Mouse (Mus musculus) testis, adult 2 months (tissue): ENCODE data around the gene Chd3. TPM values are rescaled to one million over a fixed set of nuclear protein-coding genes. Genes with fewer than 3 reads are reported as not detected.

Experiments
- H3K27ac ChIP-seq: fragments of 200-500 bp; 2 replicates; pipeline ENCODE4 v1.5.1; 2012; ENCODE audit warnings: low read depth, low read length; ENCODE audit not compliant: control insufficient read depth, insufficient read depth
- H3K27me3 ChIP-seq: fragments of 200-500 bp; 2 replicates; pipeline ENCODE4 v1.6.1; 2012; ENCODE audit warnings: mild to moderate bottlenecking, low read length, moderate library complexity; ENCODE audit not compliant: control insufficient read depth, insufficient read depth
- H3K36me3 ChIP-seq: fragments of 200-500 bp; 2 replicates; pipeline ENCODE4 v1.6.1; 2012; ENCODE audit warnings: mild to moderate bottlenecking, low read length; ENCODE audit not compliant: control insufficient read depth, insufficient read depth
- H3K4me1 ChIP-seq: fragments of 200-500 bp; 2 replicates; pipeline ENCODE4 v1.6.1; 2012; ENCODE audit warnings: low read length; ENCODE audit not compliant: control insufficient read depth, insufficient read depth
- H3K4me3 ChIP-seq: fragments of 200-500 bp; 2 replicates; pipeline ENCODE4 v1.5.1; 2012; ENCODE audit warnings: low read depth, mild to moderate bottlenecking, low read length, moderate library complexity, mixed read lengths; ENCODE audit not compliant: control insufficient read depth
- CTCF ChIP-seq: fragments of 200-500 bp; IDR thresholded peaks from 2 replicates; pipeline ENCODE4 v1.5.1; 2012; ENCODE audit warnings: low read depth, mild to moderate bottlenecking, inconsistent platforms, low read length, moderate library complexity; ENCODE audit not compliant: control insufficient read depth, insufficient read depth, insufficient replicate concordance
- POLR2A ChIP-seq: fragments of 200-500 bp; IDR thresholded peaks from 2 replicates; pipeline ENCODE4 v1.6.1; 2012; ENCODE audit warnings: low read depth, mild to moderate bottlenecking, inconsistent platforms, low read length, moderate library complexity; ENCODE audit not compliant: control insufficient read depth
- polyA plus RNA-seq: library from polyadenylated mRNA; depleted of rRNA; stranded (reverse); fragments of >200 nt; gene quantifications from 2 replicates; pipeline ENCODE4 v1.2.3, GENCODE M21; 2012

Chd3 gene
- polyA plus RNA-seq, 1 experiment: 49.4 TPM

DNA sequence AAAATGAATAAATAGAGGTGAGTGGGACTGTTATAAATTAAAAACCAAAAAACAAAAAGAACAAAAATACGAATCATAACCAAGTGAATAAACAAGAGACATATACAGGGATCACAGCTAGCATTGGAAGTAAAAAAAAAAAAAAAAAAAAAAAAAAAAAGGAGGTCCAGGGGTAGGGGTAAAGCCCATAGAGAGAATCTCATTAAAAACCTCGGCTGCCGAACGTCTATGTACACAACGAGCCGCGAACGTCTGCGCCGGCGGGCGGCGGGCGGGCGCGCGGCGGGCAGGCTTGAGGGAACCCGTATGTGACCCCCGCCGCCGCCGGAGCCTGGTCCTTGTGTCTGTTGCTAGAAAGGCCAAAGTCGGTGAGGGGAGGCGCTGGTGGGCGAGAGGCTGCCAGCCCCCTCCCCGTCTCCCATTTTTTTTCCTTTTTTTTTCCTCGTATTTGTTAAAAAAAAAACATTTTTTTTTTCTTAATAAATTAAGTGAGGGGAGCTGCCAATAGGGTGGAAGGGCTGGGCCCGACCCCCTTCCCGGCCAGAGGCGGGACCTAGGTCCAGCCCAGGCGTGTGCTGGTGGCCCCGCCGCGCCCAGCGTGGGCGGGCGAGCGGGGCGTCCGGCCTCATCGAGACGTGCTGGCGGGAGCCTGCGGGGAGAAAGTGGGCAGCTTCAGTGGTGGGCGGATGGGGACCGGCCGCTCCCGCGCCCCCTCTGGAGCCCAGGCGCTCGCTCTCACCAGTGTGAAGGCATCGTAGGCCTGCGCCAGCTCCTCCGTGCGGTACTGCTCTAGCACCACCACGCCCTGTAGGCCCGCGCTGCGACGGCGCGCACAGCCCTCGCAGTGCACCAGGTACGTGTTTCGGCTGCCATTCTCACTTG lies 30.2 kb upstream of the Chd3 start:
- H3K4me3 ChIP-seq: peak overlapping the region; percentile 87
- TF ChIP-seq POLR2A: no peak
- TF ChIP-seq CTCF: no peak
- H3K27me3 ChIP-seq: no peaks in the 10 kb centered on the region
- peak overlapping the region; percentile 67 for H3K27ac ChIP-seq
- peaks cover 32% of the 10 kb centered on the region for H3K4me1 ChIP-seq
- H3K36me3 ChIP-seq: no peaks in the 10 kb centered on the region; the same call in 1 of the 2 replicates

DNA sequence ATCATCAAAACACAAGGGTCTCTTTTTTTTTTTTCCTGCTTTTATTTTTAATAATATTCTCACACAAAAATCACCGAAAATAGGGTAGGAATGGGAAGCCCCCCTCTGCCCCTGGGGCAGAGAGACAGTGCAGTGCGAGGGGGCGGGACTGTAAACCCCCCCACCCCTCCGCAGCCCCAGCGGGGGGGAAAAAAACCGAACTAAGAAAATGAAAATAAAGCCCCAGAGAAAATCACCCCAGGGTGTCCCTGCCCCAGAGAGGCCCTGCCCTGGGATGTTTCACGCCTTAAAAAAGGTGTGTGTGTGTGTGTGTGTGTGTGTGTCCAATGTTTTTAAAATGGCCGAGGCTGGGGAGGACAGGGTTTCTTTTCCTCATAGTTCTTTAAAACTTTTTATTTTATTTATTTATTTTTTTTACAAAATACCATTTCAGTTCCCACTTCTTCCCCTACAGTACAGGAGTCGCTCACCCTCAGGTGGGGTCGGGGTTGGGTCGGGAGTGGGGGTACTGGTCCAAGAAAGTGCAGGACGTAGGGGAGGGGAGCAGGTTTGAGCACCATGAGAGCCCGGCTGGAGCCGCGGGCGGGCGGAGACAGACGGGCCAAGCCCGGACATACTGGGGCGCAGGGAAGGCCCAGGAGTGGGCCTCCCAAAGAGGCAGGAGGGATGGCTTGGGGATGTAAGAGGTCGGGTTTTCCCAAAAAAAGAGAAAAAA lies 29.4 kb upstream of the Chd3 start:
- Histone ChIP-seq H3K4me1 (peaks cover 32% of the 10 kb centered on the region), H3K36me3 (no peaks in the 10 kb centered on the region; the same call in 1 of the 2 replicates), H3K4me3 (peak overlapping the region; percentile 91), H3K27me3 (no peaks in the 10 kb centered on the region), H3K27ac (no peak overlapping the region; the same call in 1 of the 2 replicates)
- TF ChIP-seq CTCF: no peak
- no peak for TF ChIP-seq POLR2A

DNA sequence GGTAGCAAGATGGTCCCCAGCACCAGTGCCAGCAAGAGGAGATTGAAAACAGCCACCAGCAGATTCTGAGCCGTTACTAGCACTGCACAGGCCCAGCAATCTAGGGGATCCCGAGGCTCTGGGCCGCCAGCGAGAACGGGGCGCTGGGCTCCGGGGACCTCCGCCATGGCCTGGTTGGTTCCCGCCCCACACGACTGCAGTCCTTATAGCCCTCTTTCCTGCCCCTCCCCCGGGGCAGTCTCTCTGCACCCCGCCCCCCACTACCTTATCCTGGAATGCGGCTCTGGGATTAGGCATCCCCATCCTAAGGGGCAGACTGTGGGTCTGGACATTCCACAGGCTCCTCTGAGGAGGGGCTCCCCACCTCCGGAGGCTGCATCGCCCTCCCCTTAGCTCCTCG lies 28.9 kb upstream of the Chd3 start, which contains the start of gene Tmem88:
TSS of gene Tmem88 (minus strand) at position 176 of the 400 bp plus-strand sequence.
- Histone ChIP-seq H3K36me3 (no peaks in the 10 kb centered on the region; the same call in 1 of the 2 replicates), H3K4me1 (peaks cover 32% of the 10 kb centered on the region), H3K27ac (peak within 1 kb of the TSS; percentile 75), H3K27me3 (no peaks in the 10 kb centered on the region), H3K4me3 (peak within 1 kb of the TSS; percentile 91)
- no peak for TF ChIP-seq POLR2A

DNA sequence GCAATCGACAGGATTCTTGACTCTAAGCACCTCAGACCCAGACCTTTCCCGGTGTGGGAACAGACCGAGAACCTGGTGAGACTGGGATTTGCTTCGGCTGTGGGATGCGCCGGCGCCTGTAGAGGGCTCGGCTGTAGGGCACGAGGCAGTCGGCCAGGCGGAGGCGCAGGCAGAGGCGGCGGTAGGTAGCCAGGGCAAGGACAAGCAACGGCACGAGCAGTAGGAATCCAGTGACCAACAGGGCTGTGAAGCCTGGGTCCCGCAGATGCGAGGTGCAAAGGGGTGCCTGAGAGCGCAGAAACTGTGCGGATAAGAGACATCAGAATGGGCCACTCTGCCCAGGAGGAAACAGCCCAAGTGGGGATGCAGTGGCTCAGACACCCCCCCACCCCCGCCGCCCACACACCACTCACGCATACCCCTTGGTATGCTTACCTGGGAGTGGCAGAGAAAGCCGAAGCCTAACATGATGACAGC lies 28.4 kb upstream of the Chd3 start:
- Histone ChIP-seq H3K27me3 (no peaks in the 10 kb centered on the region), H3K36me3 (no peaks in the 10 kb centered on the region; the same call in 1 of the 2 replicates), H3K4me1 (peaks cover 32% of the 10 kb centered on the region), H3K4me3 (peak overlapping the region; percentile 91), H3K27ac (peak overlapping the region; percentile 75)
- TF ChIP-seq CTCF: peak; percentile 7; the same call in 1 of the 2 replicates
- 0 out of 2 replicates have a peak, but pooled peaks have one; percentile 20 for TF ChIP-seq POLR2A

DNA sequence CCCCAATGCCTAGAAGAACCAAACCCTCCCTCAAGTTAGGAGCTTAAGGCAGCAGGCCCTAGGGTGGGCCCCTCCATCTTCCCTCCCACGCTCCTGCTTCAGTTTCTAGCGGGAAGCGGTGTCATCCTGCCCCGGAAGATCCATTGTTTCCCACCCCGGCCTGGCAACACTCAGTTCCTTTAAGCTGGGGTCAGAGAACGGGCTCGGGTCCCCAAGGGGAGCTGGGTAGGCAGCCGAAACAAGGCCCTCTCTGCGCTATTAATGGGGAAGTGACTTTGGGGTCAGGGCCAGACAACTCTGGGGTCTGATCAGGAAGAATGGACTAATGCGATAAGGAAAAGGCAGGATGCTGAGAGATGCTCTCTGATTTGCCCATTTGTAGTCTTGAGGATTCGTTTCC lies 27.6 kb upstream of the Chd3 start:
- Histone ChIP-seq H3K4me3 (peak overlapping the region; percentile 91), H3K36me3 (no peaks in the 10 kb centered on the region; the same call in 1 of the 2 replicates), H3K27me3 (no peaks in the 10 kb centered on the region), H3K4me1 (peaks cover 32% of the 10 kb centered on the region), H3K27ac (peak overlapping the region; percentile 96)
- TF ChIP-seq POLR2A (no peak), CTCF (no peak)

DNA sequence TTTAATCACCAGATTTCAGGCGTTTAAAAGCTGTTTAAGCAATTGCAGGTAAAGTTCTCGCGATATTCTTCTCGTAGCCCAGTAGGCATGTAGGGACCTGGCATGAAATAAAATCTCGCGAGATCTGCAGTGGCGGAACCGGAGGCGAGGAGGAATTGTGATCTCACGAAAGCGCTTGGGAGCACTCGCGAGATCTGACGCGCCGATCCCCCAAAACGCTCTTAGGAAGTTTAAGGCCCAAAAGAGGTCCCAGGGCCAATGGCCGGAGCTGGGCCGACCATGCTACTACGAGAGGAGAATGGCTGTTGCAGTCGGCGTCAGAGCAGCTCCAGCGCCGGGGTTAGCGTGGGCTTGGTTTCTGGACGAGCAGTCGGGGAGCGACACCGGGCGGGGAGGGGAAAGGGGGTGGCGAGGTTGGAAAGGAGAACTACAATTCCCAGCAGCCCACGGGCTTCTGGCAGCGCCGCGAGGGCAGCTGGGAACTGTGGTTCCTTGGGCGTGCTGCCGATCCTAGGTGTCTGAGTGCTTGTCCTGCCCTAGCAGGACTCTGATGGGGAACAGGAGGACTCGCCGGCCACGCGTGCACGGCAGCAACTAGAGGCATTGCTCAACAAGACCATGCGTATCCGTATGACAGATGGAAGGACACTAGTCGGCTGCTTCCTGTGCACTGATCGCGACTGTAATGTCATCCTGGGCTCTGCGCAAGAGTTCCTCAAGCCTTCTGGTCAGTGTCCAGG lies 26.6 kb upstream of the Chd3 start:
- peak overlapping the region; percentile 91 for H3K4me3 ChIP-seq
- no peaks in the 10 kb centered on the region; the same call in 1 of the 2 replicates for H3K36me3 ChIP-seq
- H3K27me3 ChIP-seq: no peaks in the 10 kb centered on the region
- H3K27ac ChIP-seq: peak overlapping the region; percentile 96
- peaks cover 29% of the 10 kb centered on the region for H3K4me1 ChIP-seq
- TF ChIP-seq POLR2A (peak; percentile 70), CTCF (no peak)
